Mouse (Mus musculus) cerebellum, adult 2 months (tissue): ENCODE data around the gene Pdap1.

Experiments
- CTCF ChIP-seq: fragments of 200-500 bp; IDR thresholded peaks from 2 replicates; pipeline ENCODE4 v1.5.1; 2011; ENCODE audit warnings: low read depth, mild to moderate bottlenecking, control low read depth, low read length, moderate library complexity, borderline replicate concordance; ENCODE audit not compliant: insufficient read depth
- POLR2A ChIP-seq: fragments of 200-500 bp; IDR thresholded peaks from 2 replicates; pipeline ENCODE4 v1.6.1; 2011; ENCODE audit warnings: low read length, control low read depth, borderline replicate concordance; ENCODE audit not compliant: insufficient read depth

DNA sequence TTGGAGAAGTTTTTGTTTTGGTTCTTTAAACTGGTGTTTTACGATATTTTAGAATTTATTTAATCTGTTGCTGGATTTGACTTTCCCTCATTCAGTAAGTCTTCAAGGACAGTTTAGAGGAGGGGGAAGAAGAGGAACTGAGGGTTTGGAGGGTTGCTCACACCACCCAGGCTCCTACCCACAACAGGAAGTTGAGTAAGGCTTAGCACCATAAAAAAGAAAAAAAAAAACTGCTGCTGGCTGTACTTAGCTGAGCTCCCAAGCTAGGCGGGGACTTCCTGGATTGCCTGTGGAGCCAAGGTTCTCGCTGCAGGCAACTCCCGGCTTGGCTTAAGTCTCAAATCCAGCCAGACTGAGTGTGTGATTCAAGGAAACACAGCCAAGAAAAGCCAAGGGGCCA lies 23.7 kb downstream of the Pdap1 start:
- TF ChIP-seq CTCF (no peak), POLR2A (no peak)
